Mouse (Mus musculus) kidney, adult 2 months (tissue): ENCODE measurements around the gene Tmem94. TPM values are rescaled to one million over a fixed set of nuclear protein-coding genes. Genes with fewer than 3 reads are reported as not detected.

ENCODE experiments used
- DNase-seq: peaks from one replicate; pipeline ENCODE4 v3.0.0; 2021
- H3K27ac ChIP-seq: fragments of 200-500 bp; 2 replicates; pipeline ENCODE4 v1.5.1; 2012; ENCODE audit warnings: low read depth, low read length, control low read depth, inconsistent platforms; ENCODE audit not compliant: insufficient read depth
- H3K27me3 ChIP-seq: fragments of 200-500 bp; replicated peaks from 2 replicates; pipeline ENCODE4 v1.6.1; 2012; ENCODE audit warnings: mild to moderate bottlenecking, moderate library complexity, low read length, inconsistent platforms; ENCODE audit not compliant: control insufficient read depth, insufficient read depth
- H3K36me3 ChIP-seq: fragments of 200-500 bp; 2 replicates; pipeline ENCODE4 v1.6.1; 2012; ENCODE audit warnings: mild to moderate bottlenecking, moderate library complexity, low read length, inconsistent platforms; ENCODE audit not compliant: control insufficient read depth, insufficient read depth
- H3K4me1 ChIP-seq: fragments of 200-500 bp; 2 replicates; pipeline ENCODE4 v1.6.1; 2011; ENCODE audit warnings: low read length; ENCODE audit not compliant: control insufficient read depth, insufficient read depth
- H3K4me3 ChIP-seq: fragments of 200-500 bp; 2 replicates; pipeline ENCODE4 v1.5.1; 2011; ENCODE audit warnings: mild to moderate bottlenecking, low read depth, low read length, control low read depth; ENCODE audit not compliant: insufficient read depth
- CTCF ChIP-seq: fragments of 200-500 bp; conservative IDR thresholded peaks from 2 replicates; pipeline ENCODE4 v1.5.1; 2011; ENCODE audit warnings: low read depth, mild to moderate bottlenecking, control low read depth, low read length, moderate library complexity, mixed read lengths; ENCODE audit not compliant: insufficient read depth, insufficient read length
- POLR2A ChIP-seq: fragments of 200-500 bp; IDR thresholded peaks from one replicate; pipeline ENCODE4 v1.6.1; 2011; ENCODE audit warnings: low read depth, low read length, control low read depth
- WGBS: fragments of 180-500 bp; shearing (Covaris S2); methylation state at CpG from one replicate; pipeline ENCODE4 v1.1.7; 2018; 5-methylcytosine and 5-hydroxymethylcytosine counted together
- polyA plus RNA-seq: library from polyadenylated mRNA; depleted of rRNA; stranded (reverse); fragments of >200 nt; gene quantifications from 2 replicates; pipeline ENCODE4 v1.2.3, GENCODE M21; 2012

The Tmem94 gene
- polyA plus RNA-seq, 1 experiment = 77.1 TPM

DNA sequence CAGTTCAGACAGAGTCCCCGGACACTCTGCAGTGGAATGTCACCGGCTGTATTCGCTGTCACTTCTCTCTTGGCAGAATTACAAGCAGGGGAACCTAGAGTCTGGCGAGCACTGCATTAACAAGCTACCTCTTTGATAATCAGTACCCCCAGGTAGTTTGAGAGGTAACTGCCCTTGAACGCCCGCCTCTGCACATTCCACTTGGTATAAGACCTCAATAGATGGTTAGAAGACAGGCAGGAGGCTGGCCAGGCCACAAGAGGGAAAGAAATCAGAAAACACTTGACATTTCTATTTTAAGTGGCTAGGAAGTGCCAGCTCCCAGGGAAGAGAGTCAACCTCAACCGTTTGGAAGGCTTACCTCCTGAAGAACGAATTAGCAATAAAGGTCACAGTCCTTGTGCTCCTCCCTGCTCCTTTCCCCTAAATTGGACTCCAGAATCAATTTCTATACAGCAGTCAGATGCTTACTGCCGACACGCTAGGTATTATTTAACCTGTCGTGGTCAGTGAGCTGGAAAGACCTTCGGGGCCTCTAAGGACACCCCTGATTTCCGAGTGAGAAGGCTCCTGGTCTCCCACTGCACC, 1.2 kb downstream of the Tmem94 start:
- H3K27me3 ChIP-seq = no peaks in the 10 kb centered on the region
- 14% methylated on average over 13 of the region's 13 CpGs for WGBS
- no peaks in the 10 kb centered on the region for H3K36me3 ChIP-seq
- DNase-seq = peak; percentile 73
- peak overlapping the region; percentile 91 for H3K4me3 ChIP-seq
- TF ChIP-seq CTCF (no peak), POLR2A (no peak)
- peak overlapping the region; percentile 99 for H3K27ac ChIP-seq
- H3K4me1 ChIP-seq = peaks cover 13% of the 10 kb centered on the region; the same call in 1 of the 2 replicates

DNA sequence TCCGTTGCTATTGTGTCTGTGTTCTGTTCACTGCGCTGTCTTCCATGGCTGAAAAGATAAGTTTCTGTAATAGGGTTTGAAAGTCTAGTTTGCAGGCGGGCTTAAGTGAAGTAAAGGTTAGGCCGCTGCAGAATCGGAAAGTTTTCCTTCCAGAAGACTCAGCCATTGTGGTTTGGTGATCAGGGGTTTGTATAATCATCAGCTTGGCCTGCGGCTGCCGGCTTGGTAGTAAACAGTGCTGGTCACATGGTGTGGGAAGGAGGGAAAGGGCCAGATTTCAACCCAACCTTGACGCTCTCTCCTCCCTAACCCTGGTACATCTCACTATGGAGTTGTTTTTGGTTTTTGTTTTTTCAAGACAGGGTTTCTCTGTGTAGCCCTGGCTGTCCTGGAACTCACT, 1.7 kb downstream of the Tmem94 start:
- 39% methylated on average over 8 of the region's 8 CpGs for WGBS
- no peaks in the 10 kb centered on the region for H3K27me3 ChIP-seq
- TF ChIP-seq POLR2A (no peak), CTCF (no peak)
- peak; percentile 91 for DNase-seq
- H3K36me3 ChIP-seq = no peaks in the 10 kb centered on the region
- peak overlapping the region; percentile 91 for H3K4me3 ChIP-seq
- peaks cover 13% of the 10 kb centered on the region; the same call in 1 of the 2 replicates for H3K4me1 ChIP-seq
- H3K27ac ChIP-seq = peak overlapping the region; percentile 99

- H3K4me1 ChIP-seq = peaks cover 13% of the 10 kb centered on the region; the same call in 1 of the 2 replicates
- no peaks in the 10 kb centered on the region for H3K36me3 ChIP-seq
- no peaks in the 10 kb centered on the region for H3K27me3 ChIP-seq
- WGBS = 49% methylated on average over 3 of the region's 3 CpGs
- DNase-seq = no peak
- H3K27ac ChIP-seq = peak overlapping the region; percentile 62
- no peak overlapping the region for H3K4me3 ChIP-seq
- TF ChIP-seq POLR2A (no peak), CTCF (no peak)
These were observed 3.7 kb downstream of the Tmem94 start for GRCm38 (mm10) chr11:115768896-115769295.

GRCm38 (mm10) chr11:115774653-115775052, 9.4 kb downstream of the Tmem94 start:
- WGBS = 46% methylated on average over 4 of the region's 4 CpGs
- DNase-seq = no peak

GRCm38 (mm10) chr11:115775821-115776665, 10.8 kb downstream of the Tmem94 start:
- Histone ChIP-seq H3K27me3 (no peaks in the 10 kb centered on the region), H3K36me3 (no peaks in the 10 kb centered on the region), H3K27ac (peak overlapping the region; percentile 69), H3K4me3 (no peak overlapping the region), H3K4me1 (peaks cover 56% of the 10 kb centered on the region)
- TF ChIP-seq CTCF (no peak), POLR2A (no peak)
- WGBS = 21% methylated on average over 18 of the region's 18 CpGs
- DNase-seq = peak; percentile 76

More at GRCm38 (mm10) chr11:115774653-115775052, 9.4 kb downstream of the Tmem94 start:
- Histone ChIP-seq H3K27me3 (no peaks in the 10 kb centered on the region), H3K4me3 (no peak overlapping the region), H3K4me1 (peaks cover 44% of the 10 kb centered on the region), H3K27ac (peak overlapping the region; percentile 69; the same call in 1 of the 2 replicates), H3K36me3 (no peaks in the 10 kb centered on the region)
- TF ChIP-seq CTCF (no peak), POLR2A (no peak)

GRCm38 (mm10) chr11:115776954-115777353, 11.7 kb downstream of the Tmem94 start:
- 77% methylated on average over 9 of the region's 9 CpGs for WGBS
- no peak for TF ChIP-seq POLR2A
- no peak for TF ChIP-seq CTCF
- Histone ChIP-seq H3K27ac (peak overlapping the region; percentile 69), H3K4me3 (no peak overlapping the region), H3K27me3 (no peaks in the 10 kb centered on the region), H3K4me1 (peaks cover 56% of the 10 kb centered on the region), H3K36me3 (no peaks in the 10 kb centered on the region)
- DNase-seq = no peak
